Mouse (Mus musculus) hematopoietic multipotent progenitor cell, adult 10-12 weeks (in vitro differentiated cells): ENCODE measurements around the gene Enc1. TPM values are rescaled to one million over a fixed set of nuclear protein-coding genes. Genes with fewer than 3 reads are reported as not detected.

Source experiments
- polyA plus RNA-seq: library from polyadenylated mRNA; stranded (reverse); fragments of >175 nt; gene quantifications from 2 replicates; pipeline ENCODE4 v1.2.3, GENCODE M21; 2012; ENCODE audit warnings: low replicate concordance

Gene Enc1
- polyA plus RNA-seq = 6.0 and 7.5 TPM in 2 replicates

GRCm38 (mm10) chr13:97240965-97241786 is at the start of gene Enc1:
TSS of gene Enc1 (plus strand) at chr13:97241105.

GRCm38 (mm10) chr13:97197932-97198562 is 42.9 kb upstream of the Enc1 start, which contains the start of gene Hexb:
TSS of gene Hexb (minus strand) at chr13:97198357.

Other genes starting within 250 kb of the Enc1 start
- gene 1700029F12Rik, start 206.7 kb upstream of the Enc1 start, polyA plus RNA-seq = not detected in 2 replicates
- gene Fam169a, start 173.8 kb upstream of the Enc1 start, polyA plus RNA-seq = not detected in 2 replicates
- not detected in 2 replicates for gene Gm6169, start 141.9 kb upstream of the Enc1 start, polyA plus RNA-seq
- 5.2 and 17.3 TPM in 2 replicates for gene Gfm2, start 103.2 kb upstream of the Enc1 start, polyA plus RNA-seq
- gene Nsa2, start 103.2 kb upstream of the Enc1 start, polyA plus RNA-seq = 10.7 and 33.7 TPM in 2 replicates
- 46.0 and 108 TPM in 2 replicates for gene Hexb, start 42.7 kb upstream of the Enc1 start, polyA plus RNA-seq